Mouse (Mus musculus) kidney, postnatal 10 days (tissue): ENCODE results near the gene Pnma1.
A peak's percentile ranks its signal among the peaks of the same experiment; 100 is the strongest.

ENCODE experiments used
- DNase-seq: peaks from one replicate; pipeline ENCODE4 v3.0.0; 2021; ENCODE audit warnings: mixed read lengths

Pnma1 gene

GRCm38 (mm10) chr12:84147954-84148621 lies at the start of gene Pnma1:
Pnma1 (minus strand) TSS chr12:84148489.
- DNase-seq = peak; percentile 84

DNA sequence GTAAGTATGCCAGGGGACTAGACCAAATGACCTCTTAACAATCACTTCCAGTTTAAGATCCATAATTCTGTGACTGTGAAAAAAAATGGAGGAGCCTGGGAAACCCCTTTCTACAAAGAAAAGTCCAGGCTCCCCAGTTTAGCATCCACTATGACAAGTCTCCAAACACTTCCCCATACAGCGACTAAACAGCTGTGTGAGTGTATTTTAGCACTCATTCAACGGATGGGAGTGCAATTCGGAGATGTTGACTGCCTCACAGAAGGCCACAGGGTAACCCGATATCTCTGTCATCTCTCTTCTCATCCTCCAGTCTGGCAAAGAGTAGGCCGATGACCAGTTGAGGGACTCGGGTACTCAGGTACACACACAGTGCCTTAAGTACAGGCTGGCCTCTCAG lies 46.9 kb upstream of the Pnma1 start:
- no peak for DNase-seq

DNA sequence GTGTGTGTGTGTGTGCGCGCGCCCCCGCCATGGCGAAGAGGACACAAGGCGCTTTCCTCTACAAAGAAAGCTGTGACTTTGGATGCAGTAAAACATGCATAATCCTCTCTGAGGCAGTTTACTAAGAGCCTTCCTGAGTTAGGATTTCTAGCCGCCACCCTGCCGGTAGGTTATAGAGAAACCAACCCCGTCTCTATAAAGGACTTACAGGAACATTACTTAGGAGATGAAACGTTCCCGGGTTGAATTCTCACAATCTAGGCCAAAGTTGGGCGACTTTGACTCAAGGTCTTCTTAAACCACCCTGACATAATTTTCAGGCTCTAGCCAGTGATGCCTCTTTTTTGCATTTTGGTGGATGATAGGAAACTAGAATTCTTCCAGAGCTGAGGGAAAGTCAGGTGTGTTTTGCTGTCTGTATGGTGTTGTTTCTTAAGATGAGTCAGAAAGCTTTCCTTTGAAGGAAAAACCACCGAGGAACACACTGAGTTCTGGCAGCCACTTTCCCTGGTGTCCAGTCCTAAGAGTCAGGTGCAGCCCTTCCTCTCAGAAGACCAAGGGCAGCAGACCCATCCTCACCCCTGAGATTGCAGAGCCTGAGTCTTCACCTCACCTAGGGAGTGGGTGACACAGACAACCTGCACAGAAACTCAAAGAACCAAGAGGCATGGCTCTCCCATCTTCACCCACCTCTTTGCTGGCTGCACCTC lies 46.3 kb upstream of the Pnma1 start:
- no peak for DNase-seq

DNA sequence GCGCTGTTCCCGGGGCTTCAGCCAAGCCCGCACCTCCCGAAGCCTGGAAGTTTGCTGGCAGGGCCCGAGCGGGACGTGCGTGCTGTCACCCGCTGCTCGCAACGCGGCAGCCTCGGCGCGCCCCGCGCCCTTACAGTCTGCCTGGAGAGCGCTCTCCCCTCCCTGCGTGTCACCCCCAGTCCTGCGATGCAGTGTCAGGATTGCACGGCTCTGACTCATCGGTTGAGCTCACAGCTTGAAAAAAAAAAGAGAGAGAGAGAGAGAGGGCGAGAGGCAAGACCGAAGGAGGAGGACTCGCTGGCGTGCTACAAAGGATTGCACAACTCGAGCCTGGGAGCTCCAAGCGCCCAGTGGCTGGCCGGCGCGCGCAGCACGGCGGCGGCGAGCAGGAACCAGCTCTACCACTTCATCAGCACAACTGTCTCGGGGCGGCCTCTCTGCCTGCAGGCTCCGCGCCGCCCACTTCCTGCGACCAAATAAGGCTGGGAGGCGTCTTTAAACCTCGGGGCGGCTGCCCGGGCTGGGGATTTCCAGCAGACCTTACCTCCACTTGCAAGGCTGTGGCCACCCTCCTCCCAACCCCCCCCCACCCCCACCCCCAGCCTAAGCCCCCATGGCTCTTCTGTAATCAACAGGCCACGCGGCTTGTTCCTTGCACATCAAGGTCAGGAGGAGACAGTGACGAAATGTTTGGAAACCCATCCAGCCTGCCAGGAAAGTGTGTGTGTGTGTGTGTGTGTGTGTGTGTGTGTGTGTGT lies 45.5 kb upstream of the Pnma1 start:
- peak; percentile 96 for DNase-seq

GRCm38 (mm10) chr12:84192741-84193641 lies 44.7 kb upstream of the Pnma1 start:
- DNase-seq = peak; percentile 82

- peak; percentile 37 for DNase-seq
Observed at GRCm38 (mm10) chr12:84192280-84192679, 44.0 kb upstream of the Pnma1 start.

- DNase-seq = peak; percentile 15
Observed at GRCm38 (mm10) chr12:84191770-84192169, 43.5 kb upstream of the Pnma1 start.

DNA sequence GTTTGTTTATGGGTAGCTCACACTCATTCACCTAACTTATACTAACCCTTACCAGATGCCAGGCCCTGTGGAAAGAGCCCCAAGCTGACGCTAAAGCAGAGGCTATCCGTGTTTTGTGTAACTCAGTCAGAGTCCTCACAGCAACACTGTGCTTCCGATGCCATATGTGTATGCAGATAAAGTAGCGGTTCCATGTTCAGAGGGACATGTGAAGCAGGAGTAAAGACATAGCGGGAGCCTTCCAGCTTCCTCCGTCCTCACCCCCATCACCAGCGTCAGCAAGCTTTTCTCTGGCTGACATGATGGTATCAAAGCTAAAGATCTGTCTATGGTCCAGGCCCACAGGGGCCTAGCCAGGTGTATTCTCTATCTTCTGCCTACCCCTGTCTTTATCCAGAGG lies 42.9 kb upstream of the Pnma1 start:
- no peak for DNase-seq

DNA sequence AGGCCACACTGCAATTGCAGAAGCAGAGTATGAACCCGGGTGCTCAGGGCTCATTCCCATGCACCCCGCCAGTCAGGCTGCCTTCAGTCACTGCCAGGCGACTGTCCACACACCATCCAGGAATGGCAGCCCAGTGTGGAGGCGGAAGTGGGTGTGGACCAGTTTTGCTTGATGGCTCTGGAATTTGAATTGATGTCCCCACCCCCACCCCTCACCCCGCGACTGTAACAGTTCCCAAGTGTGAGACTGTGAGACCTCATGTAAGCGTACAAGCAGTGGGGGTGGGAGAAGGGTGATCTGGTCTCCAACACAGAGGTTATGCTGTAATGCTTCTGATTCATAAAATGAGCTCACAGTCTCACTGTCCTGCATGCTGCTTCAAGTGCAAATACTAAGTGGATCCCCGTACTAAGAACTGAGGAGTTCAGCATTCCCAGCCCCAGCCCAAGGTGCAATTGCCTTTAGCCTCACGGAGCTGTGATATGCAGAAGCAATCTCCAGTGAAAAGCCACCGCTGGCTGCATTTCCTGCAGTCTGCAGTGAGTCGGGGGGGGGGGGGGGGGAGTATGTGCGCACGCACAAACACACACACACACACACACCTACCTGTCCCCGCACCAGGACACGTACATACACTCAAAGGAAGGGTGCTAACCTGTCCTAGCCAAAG lies 42.0 kb upstream of the Pnma1 start:
- DNase-seq = peak; percentile 57

GRCm38 (mm10) chr12:84188881-84189444 lies 40.7 kb upstream of the Pnma1 start:
- DNase-seq = peak; percentile 43

DNA sequence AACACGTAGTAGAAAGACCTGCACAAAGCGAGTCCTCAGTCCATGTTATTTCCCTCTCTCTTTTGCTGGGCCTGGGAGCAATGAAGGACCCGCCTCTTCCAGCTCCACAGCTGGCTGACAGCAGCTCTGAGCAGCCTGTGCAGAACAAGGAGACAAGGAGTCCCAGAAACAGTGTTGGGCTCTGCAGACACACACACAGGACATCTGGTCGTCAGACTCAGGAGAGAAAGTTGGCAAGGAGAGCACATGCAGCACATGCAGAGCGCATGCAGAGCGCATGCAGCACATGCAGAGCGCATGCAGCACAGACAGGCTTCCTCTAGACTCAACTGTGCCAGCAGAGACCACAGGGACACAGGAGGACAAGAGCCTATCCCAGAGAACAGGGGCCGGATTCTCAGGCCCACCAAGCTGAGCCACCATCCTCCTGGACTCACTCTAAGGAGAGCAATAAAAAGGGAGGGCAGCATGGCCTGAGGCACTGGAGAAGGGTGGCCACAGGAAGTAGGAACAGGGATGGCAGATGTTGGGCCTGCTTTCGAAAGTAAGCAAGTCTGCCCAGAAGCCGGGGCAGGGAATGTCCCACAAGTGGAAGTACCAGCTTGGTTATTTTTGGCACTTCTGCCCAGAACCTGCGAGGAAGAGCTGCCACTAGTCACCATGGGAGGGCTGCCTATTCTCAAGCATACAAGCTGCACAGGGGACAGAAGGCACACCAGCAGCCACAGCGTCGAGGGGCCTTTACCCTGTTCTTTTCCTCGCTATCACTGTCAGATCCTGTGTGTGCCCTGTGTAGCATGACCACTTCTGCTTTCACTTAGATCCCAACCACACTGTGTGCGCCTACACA lies 39.7 kb upstream of the Pnma1 start:
- DNase-seq = peak; percentile 46

DNA sequence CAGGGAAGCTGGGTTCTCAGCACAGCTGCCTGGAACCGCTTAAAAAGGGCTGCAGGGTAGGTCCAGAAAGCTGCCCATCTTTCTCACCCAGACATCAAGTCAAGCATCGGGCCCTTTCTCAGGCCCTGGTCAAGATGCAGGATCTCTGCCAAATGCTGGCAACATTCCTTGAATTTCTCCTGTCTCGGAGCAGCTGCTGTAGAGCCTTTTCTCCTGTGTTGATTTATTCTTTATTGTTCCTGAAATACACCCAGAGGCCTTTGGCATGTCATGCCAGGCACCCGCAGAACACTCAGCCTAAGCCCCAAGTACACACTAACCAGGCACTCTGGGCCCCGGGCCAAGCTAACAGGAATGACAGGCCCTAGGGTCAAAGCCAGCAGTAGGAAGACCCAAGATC lies 38.7 kb upstream of the Pnma1 start:
- peak; percentile 80 for DNase-seq

DNA sequence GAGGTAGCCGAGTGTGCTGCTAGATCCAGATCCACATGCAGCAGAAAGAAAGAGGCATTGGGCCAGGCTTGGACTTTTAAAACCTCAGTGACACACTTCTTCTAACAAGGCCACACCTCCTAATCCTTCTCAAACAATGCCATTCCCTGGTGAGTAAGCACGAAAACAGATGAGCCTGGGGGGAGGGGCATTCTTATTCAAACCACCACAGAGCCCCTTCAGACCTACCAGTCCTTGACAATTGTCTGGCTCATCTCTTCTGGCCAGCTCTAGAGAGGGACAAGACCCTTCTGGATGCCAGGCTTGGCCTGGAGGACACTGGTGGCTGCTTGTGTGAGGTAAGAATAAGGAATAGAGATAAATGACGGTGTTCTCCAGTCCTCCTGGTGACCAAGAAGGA lies 38.2 kb upstream of the Pnma1 start:
- no peak for DNase-seq

- DNase-seq = peak; percentile 20
Observed at GRCm38 (mm10) chr12:84185547-84185946, 37.3 kb upstream of the Pnma1 start.

DNA sequence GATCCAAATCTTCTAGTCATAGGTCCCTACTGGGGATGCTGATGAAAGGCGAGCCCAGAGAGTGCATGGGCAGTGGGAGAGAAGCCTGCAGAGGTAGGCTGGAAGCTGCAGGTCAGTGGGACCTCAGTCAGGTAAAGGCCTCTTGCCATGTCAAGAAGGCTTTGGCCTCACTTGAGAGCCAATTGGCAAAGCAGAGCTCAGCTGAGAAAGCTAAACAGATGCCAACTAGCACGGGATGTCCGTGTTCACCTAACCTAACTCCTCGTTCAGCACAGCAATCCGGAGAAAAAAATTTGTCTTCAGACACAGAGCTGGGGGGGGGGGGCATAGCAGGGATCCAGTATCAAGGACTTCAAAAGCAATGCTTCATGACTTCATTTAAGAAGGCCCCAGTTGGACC lies 36.7 kb upstream of the Pnma1 start:
- no peak for DNase-seq

DNA sequence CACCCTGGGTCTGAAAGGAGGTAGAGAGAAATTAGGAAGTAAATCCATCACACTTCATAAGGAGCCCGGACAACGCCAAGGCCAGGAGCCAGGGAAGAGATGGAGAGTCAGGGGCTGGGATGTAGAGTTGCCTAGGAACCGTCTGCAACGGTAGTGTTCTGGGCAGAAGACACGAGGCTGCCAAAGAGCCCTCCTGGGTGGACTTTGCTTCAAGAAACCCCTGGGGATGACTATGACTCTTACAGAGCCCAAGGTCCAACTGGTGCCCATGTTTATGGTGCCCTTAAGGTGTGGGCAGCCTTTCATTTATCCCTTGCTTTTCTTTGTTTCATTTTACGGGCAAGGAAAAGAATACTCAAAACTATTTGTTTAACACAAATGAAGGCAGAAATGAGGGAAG lies 33.7 kb upstream of the Pnma1 start:
- no peak for DNase-seq

GRCm38 (mm10) chr12:84180701-84181435 lies 32.6 kb upstream of the Pnma1 start:
- DNase-seq = peak; percentile 85

DNA sequence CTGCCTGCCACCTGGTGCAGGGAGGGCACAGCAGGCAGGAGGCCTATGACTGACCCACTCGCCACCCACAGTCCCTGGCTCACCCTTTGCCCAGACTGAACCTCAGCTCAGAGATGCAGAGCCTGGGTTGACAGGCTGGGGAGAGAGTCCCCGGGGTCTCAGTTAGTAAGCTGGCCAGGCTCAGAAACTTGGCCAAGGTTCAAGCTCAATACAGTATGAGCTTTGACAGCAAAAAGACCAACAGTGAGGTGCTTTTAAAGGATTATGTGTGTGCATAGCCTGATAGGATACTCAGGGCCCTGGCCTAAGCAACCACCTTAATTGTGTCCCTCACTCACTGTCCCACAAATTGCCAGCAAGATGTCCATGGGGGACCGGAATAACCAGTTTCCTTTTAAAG lies 31.8 kb upstream of the Pnma1 start:
- DNase-seq = peak; percentile 50

DNA sequence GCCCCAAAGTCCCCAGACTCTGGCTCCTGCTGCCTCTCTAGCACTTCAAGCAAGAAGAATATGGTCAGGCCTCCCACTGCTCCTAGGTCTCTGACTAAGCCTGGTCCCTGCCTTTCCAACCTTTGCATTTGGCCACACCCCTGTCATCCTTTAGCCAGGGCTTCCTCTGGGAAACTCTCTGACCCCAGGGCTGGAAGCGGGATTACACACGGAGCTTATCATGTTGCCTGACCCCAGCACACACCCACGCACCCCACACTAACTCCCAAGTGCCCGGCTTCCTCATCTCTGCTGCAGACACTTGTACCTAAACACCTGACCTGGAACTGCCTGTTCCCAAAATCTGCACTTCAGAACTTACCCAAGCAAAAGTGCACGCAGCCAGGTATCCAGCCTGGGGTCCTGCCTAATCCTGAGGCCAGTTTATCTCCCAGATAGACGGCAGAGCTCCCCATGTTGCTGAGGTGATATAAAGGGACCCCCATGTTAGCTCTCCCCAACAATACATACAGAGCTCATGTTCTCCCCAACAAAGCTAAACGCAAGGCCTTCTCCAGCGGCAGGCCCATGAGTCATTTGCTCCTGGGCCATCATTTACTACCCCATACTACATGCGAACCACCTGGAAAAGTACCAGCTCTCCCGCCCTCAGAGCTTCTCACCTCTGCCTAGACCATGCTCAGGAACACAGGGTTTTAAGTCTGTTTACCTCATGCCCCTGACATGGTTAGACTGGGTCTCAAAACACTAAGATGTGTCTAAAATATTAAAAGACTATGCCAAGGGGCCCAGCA lies 30.6 kb upstream of the Pnma1 start:
- no peak for DNase-seq
